Mouse (Mus musculus): ENCODE results near the gene Ltbp3. TPM values are rescaled to one million over a fixed set of nuclear protein-coding genes. Genes with fewer than 3 reads are reported as not detected.

Gene Ltbp3
- 64.1 and 102 TPM in 2 replicates for polyA plus RNA-seq (2012; rRNA removed)

GRCm38 (mm10) chr19:5740320-5741317 lies at the start of gene Ltbp3:
TSS of gene Ltbp3 (plus strand) at chr19:5740904.

DNA sequence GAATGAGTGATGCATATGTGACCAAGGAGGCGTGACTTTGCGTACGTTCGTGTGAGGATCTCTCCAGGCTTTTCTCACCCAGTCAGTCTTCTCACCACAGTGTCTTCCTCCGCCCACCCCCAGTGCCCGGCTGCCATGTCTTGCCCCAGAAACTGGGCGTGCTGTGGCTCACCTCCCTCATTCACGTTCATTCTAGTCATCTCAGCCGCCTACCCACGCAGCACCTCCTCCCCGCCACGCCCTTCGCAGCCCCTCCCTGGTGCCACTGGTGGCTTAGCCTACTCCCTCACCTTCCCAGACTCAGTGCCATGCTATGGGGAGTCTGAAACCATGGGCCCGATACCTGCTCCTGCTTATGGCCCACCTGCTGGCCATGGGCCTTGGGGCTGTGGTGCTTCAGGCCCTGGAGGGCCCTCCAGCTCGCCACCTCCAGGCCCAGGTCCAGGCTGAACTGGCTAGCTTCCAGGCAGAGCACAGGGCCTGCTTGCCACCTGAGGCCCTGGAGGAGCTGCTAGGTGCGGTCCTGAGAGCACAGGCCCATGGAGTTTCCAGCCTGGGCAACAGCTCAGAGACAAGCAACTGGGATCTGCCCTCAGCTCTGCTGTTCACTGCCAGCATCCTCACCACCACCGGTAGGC lies 36.4 kb upstream of the Ltbp3 start, which contains the start of gene Kcnk7:
TSS of gene Kcnk7 (plus strand) at position 205 of the 638 bp plus-strand sequence.

DNA sequence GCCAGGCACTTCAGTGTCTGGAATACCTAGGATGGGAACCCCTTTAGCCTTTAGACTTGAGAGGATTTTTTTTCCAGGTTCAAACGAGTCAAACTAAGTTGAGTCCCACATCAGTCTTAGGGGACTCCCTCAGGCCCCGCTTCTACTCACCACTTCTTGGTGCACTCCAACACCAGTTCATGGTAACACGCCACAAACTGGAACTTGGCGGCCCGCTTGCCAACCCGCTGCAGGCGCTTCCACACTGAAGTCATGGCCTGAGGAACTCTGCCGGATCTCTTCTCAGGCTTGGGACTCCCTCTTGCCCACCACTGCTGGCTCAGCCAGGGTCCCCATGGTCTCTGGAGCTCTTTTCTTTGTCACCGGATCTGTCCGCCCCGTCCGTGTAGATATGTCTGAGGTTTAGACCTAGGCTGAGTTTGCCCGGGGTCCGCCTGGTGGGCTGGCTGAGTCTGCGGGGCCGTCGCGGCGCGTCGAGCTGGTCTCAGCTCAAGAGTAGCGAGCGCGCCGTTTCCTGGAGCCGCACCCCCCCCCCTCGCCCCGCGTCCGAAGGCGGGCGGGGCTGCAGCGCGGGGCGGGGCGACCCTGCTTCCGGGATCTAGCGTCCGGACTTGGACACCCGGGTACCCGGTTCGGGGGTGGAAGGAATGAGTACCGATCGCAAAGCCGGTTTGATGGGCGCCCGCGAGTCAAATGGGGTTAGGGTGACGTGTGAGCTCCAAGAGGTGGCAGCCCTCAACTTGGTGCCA lies 14.8 kb upstream of the Ltbp3 start, which contains the start of gene Ehbp1l1:
TSS of gene Ehbp1l1 (minus strand) at position 551 of the 749 bp plus-strand sequence.

DNA sequence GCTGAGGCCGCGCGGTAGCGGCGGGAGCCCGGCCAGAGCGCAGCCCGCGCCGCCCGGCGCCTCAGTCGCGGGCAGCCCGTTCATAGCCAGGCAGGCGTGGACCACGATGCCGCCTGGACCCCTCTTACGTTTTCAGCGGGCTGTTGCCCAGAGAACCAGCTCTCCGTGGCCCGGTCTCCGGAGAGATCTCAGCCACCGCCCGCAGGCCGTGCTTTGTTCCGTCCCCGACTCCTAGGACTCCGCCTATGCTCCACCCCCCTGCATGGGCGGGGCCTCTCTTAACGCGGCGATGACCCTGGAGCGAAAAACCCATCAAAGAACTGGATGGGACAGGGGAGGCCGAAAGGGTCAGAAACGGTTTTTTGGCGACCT lies 11.3 kb upstream of the Ltbp3 start, which contains the start of gene Fam89b:
TSS of gene Fam89b (minus strand) at position 210 of the 372 bp plus-strand sequence.

DNA sequence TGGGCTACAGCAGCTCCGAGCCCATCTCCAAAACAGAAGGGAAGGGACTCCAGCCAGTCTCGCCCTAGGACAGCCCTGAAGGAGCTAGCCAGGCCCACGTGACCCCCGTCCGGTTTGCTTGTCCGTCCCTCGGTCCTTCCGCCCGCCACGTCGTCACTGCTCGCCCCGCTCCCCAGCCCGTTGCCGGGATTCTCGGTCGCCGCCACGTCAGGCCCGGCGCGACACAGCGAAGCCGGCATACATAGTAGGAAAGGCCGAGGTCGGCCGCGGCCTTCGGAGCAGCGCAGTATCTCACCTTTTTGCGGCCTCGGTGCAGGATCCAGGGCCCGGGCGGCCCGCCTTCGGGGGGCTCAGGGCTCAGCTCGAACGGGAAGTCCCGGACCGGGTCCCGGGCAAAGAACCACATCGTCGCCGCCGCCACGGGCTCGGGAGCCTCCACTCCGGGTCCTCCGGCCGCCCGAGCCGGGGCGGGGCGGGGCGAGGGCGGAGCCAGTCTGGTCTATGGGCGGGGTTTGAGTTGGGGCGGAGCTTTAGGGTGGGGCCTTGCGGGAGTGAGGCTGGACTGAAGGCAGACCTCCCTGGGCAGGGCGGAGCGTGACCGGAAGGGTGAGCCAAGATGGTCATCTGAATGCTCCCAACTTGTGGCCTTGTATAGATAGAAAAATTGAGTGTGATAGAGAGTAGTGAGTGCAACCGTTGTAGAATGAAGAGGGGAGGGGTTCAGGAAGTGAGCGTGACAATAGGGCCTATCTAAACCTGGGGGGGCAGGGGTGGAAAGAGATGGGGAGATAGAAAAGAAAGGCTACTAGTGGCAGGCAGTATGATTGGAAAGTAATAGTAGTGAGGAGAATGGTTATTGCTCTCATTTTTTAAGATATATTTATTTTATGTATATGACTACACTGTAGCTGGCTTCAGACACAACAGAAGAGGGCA lies 30.5 kb downstream of the Ltbp3 start, which contains the start of gene Scyl1:
TSS of gene Scyl1 (minus strand) at position 495 of the 936 bp plus-strand sequence.

Other genes starting within 250 kb of the Ltbp3 start
- gene 1700020D05Rik, start 237.1 kb upstream of the Ltbp3 start, polyA plus RNA-seq (2012; rRNA removed): 3.8 and 4.0 TPM in 2 replicates
- gene Snx32, start 230.4 kb upstream of the Ltbp3 start, polyA plus RNA-seq (2012; rRNA removed): 103 and 108 TPM in 2 replicates
- 0.05 and 0.56 TPM in 2 replicates for gene Ovol1, start 180.3 kb upstream of the Ltbp3 start, polyA plus RNA-seq (2012; rRNA removed)
- gene Ap5b1, start 172.9 kb upstream of the Ltbp3 start, polyA plus RNA-seq (2012; rRNA removed): 2.4 and 2.5 TPM in 2 replicates
- 90.9 and 107 TPM in 2 replicates for gene Rnaseh2c, start 139.0 kb upstream of the Ltbp3 start, polyA plus RNA-seq (2012; rRNA removed)
- 155 and 159 TPM in 2 replicates for gene Kat5, start 130.7 kb upstream of the Ltbp3 start, polyA plus RNA-seq (2012; rRNA removed)
- 38.6 and 41.9 TPM in 2 replicates for gene Rela, start 103.4 kb upstream of the Ltbp3 start, polyA plus RNA-seq (2012; rRNA removed)
- gene Sipa1, start 77.2 kb upstream of the Ltbp3 start, polyA plus RNA-seq (2012; rRNA removed): 25.8 and 34.4 TPM in 2 replicates
- 20.8 and 24.0 TPM in 2 replicates for gene Map3k11, start 52.2 kb upstream of the Ltbp3 start, polyA plus RNA-seq (2012; rRNA removed)
- 80.3 and 94.9 TPM in 2 replicates for gene Pcnx3, start 52.0 kb upstream of the Ltbp3 start, polyA plus RNA-seq (2012; rRNA removed)
- gene Kcnk7, start 36.5 kb upstream of the Ltbp3 start, polyA plus RNA-seq (2012; rRNA removed): 0.05 and 0.21 TPM in 2 replicates
- gene Ehbp1l1, start 14.6 kb upstream of the Ltbp3 start, polyA plus RNA-seq (2012; rRNA removed): 25.1 and 28.3 TPM in 2 replicates
- gene Fam89b, start 11.3 kb upstream of the Ltbp3 start, polyA plus RNA-seq (2012; rRNA removed): 241 and 283 TPM in 2 replicates
- 121 and 140 TPM in 2 replicates for gene Scyl1, start 30.5 kb downstream of the Ltbp3 start, polyA plus RNA-seq (2012; rRNA removed)
- 16.1 and 16.6 TPM in 2 replicates for gene Frmd8, start 134.4 kb downstream of the Ltbp3 start, polyA plus RNA-seq (2012; rRNA removed)
- 3.5 and 4.1 TPM in 2 replicates for gene Slc25a45, start 136.9 kb downstream of the Ltbp3 start, polyA plus RNA-seq (2012; rRNA removed)
- gene Tigd3, start 153.2 kb downstream of the Ltbp3 start, polyA plus RNA-seq (2012; rRNA removed): 13.9 and 15.5 TPM in 2 replicates
- 193 and 198 TPM in 2 replicates for gene Dpf2, start 172.1 kb downstream of the Ltbp3 start, polyA plus RNA-seq (2012; rRNA removed)
- gene Cdc42ep2, start 183.9 kb downstream of the Ltbp3 start, polyA plus RNA-seq (2012; rRNA removed): 9.7 and 12.1 TPM in 2 replicates
- gene Pola2, start 223.3 kb downstream of the Ltbp3 start, polyA plus RNA-seq (2012; rRNA removed): 50.1 and 52.4 TPM in 2 replicates
- gene Slc22a20, start 245.2 kb downstream of the Ltbp3 start, polyA plus RNA-seq (2012; rRNA removed): not detected in 2 replicates